Mouse (Mus musculus) forebrain, embryonic 14.5 days (tissue): Measurements from ENCODE around the gene Pcca. TPM values are rescaled to one million over a fixed set of nuclear protein-coding genes. Genes with fewer than 3 reads are reported as not detected.
A peak's percentile ranks its signal among the peaks of the same experiment; 100 is the strongest.

Experiments
- ATAC-seq: fragments of 200-750 bp; cut with Nextera tagmentation; 2 replicates; pipeline ENCODE4 v1.8.0; 2017; ENCODE audit warnings: mild to moderate bottlenecking, moderate library complexity
- DNase-seq: peaks from one replicate; pipeline ENCODE4 v3.0.0-alpha.2; 2015; ENCODE audit warnings: low spot score
- H3K27ac ChIP-seq: fragments of 300-500 bp; sonication (generic); 2 replicates; pipeline ENCODE4 v1.5.1; 2014; ENCODE audit warnings: low read depth, mild to moderate bottlenecking, control low read depth, low read length, moderate library complexity
- H3K27me3 ChIP-seq: fragments of 300-500 bp; sonication (generic); replicated peaks from 2 replicates; pipeline ENCODE4 v1.6.1; 2014; ENCODE audit warnings: low read length, control low read depth, mixed read lengths; ENCODE audit not compliant: control insufficient read depth, insufficient read depth
- H3K36me3 ChIP-seq: fragments of 300-500 bp; sonication (generic); 2 replicates; pipeline ENCODE4 v1.6.1; 2014; ENCODE audit warnings: low read length, control low read depth; ENCODE audit not compliant: control insufficient read depth, insufficient read depth
- H3K4me1 ChIP-seq: fragments of 300-500 bp; sonication (generic); 2 replicates; pipeline ENCODE4 v1.6.1; 2014; ENCODE audit warnings: antibody characterized with exemption, low read length, control low read depth; ENCODE audit not compliant: control insufficient read depth, insufficient read depth
- H3K4me2 ChIP-seq: fragments of 300-500 bp; sonication (generic); 2 replicates; pipeline ENCODE4 v1.6.1; 2014; ENCODE audit warnings: mild to moderate bottlenecking, control low read depth, low read length
- H3K4me3 ChIP-seq: fragments of 300-500 bp; sonication (generic); 2 replicates; pipeline ENCODE4 v1.5.1; 2014; ENCODE audit warnings: low read depth, low read length, control low read depth
- H3K9ac ChIP-seq: fragments of 300-500 bp; sonication (generic); 2 replicates; pipeline ENCODE4 v1.6.1; 2014; ENCODE audit warnings: mild to moderate bottlenecking, low read length, control low read depth, moderate library complexity
- H3K9me3 ChIP-seq: fragments of 300-500 bp; sonication (generic); replicated peaks from 2 replicates; pipeline ENCODE4 v1.6.1; 2016; ENCODE audit warnings: low read length, control low read depth, mixed read lengths; ENCODE audit not compliant: control insufficient read depth
- WGBS: fragments of 180-500 bp; shearing (Covaris S2); extraction: QIAGEN DNeasy Blood & Tissue Kit; methylation state at CpG from one replicate; pipeline ENCODE4 v1.1.7; 2014; 5-methylcytosine and 5-hydroxymethylcytosine counted together
- polyA plus RNA-seq: library from polyadenylated mRNA; unstranded; fragments of >200 nt; fragmentation: Nextera tagmentation; extraction: Ambion mirVana; gene quantifications from 2 replicates; pipeline ENCODE4 v1.2.1, GENCODE M21; 2014

The Pcca gene
- polyA plus RNA-seq, 1 experiment from 2014 or later = 25.0 TPM

- Histone ChIP-seq H3K4me3 (no peak overlapping the region), H3K9me3 (peaks cover 4% of the 10 kb centered on the region; the same call in 1 of the 2 replicates), H3K27me3 (no peaks in the 10 kb centered on the region), H3K36me3 (no peaks in the 10 kb centered on the region), H3K4me2 (no peak overlapping the region), H3K27ac (no peak overlapping the region), H3K4me1 (peaks cover 11% of the 10 kb centered on the region; the same call in 1 of the 2 replicates), H3K9ac (no peak overlapping the region)
- 49% methylated on average over 2 of the region's 2 CpGs for WGBS
- DNase-seq (peak; percentile 32), ATAC-seq (no peak)
Observed at GRCm38 (mm10) chr14:122903923-122904351, 369.8 kb downstream of the Pcca start.

DNA sequence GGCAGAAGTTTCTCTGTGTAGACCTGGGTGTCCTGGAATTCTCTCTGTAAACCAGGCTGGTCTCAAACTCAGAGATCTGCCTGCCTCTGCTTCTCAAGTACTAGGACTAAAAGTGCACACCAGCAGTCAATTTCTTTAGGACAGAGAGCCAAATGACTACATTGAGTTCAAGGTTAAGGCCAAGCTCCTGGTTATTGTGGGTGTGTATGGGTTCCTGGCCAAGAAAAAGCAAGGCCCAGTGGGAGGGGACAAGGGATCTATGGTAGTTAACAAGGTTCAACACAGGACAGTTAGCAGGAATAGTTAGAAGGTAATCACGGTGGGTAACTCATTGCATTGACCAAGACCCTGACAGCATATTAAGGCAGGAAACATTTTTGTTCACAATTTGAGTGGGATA lies 370.9 kb downstream of the Pcca start:
- no peak overlapping the region for H3K9ac ChIP-seq
- H3K27me3 ChIP-seq = no peaks in the 10 kb centered on the region
- WGBS = 90% methylated on average over 1 of the region's 1 CpGs
- H3K4me3 ChIP-seq = no peak overlapping the region
- DNase-seq (no peak), ATAC-seq (no peak)
- no peaks in the 10 kb centered on the region for H3K36me3 ChIP-seq
- no peak overlapping the region for H3K27ac ChIP-seq
- H3K9me3 ChIP-seq = peaks cover 4% of the 10 kb centered on the region; the same call in 1 of the 2 replicates
- H3K4me2 ChIP-seq = no peak overlapping the region
- H3K4me1 ChIP-seq = peaks cover 11% of the 10 kb centered on the region; the same call in 1 of the 2 replicates

DNA sequence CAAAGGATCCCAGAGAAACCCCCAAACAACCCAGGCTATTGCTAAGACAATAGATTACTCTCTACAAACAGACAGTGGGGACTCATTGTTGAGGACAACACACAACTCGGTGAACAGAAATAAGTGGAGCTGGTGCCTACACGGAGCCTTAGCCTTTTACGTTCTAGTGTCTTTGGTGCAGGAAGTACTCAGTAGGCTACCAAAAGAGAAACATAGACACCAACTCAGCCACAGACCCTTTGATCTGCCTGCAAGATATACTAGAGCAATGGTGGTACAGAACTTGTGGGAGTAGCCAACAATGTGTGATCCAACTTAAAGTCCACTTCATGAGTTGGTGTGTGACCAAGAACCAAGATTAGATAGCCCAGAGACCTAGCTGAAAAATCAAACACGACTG lies 374.0 kb downstream of the Pcca start:
- WGBS = 93% methylated on average over 4 of the region's 4 CpGs
- H3K27me3 ChIP-seq = peaks cover 7% of the 10 kb centered on the region; the same call in 1 of the 2 replicates
- H3K36me3 ChIP-seq = no peaks in the 10 kb centered on the region
- peaks cover 3% of the 10 kb centered on the region; the same call in 1 of the 2 replicates for H3K4me1 ChIP-seq
- no peak overlapping the region for H3K27ac ChIP-seq
- H3K4me3 ChIP-seq = no peak overlapping the region
- ATAC-seq = no peak
- no peak overlapping the region for H3K4me2 ChIP-seq
- H3K9me3 ChIP-seq = peaks cover 4% of the 10 kb centered on the region; the same call in 1 of the 2 replicates
- DNase-seq = no peak
- no peak overlapping the region for H3K9ac ChIP-seq

GRCm38 (mm10) chr14:122909368-122910091 lies 375.4 kb downstream of the Pcca start:
- DNase-seq = no peak
- 91% methylated on average over 5 of the region's 5 CpGs for WGBS
- Histone ChIP-seq H3K9ac (no peak overlapping the region), H3K4me3 (no peak overlapping the region), H3K27me3 (peaks cover 7% of the 10 kb centered on the region; the same call in 1 of the 2 replicates), H3K27ac (no peak overlapping the region), H3K4me1 (peaks cover 5% of the 10 kb centered on the region; the same call in 1 of the 2 replicates), H3K9me3 (peaks cover 4% of the 10 kb centered on the region; the same call in 1 of the 2 replicates), H3K36me3 (no peaks in the 10 kb centered on the region), H3K4me2 (no peak overlapping the region)
- no peak for ATAC-seq

DNA sequence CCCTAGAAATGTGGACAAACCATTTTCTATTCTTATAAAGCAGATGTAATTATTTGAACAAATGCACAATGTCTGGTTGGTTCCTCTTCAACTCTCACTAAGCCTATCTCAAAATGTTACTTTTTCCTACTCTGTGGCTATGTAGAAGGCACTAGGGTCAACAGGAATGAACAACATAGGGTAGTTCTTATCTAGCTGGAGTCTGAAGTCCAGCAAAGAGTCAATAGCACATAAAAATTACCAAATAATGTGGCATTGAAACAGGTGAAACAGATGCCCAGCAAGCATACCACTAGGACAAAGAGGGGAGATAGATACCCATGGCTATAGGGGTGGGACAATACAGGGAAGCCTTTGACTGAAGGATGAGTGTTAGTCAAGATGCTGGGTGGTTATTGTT lies 377.1 kb downstream of the Pcca start:
- no peak overlapping the region for H3K27ac ChIP-seq
- no peak overlapping the region for H3K4me3 ChIP-seq
- H3K4me1 ChIP-seq = peaks cover 5% of the 10 kb centered on the region; the same call in 1 of the 2 replicates
- DNase-seq (no peak), ATAC-seq (no peak)
- H3K9me3 ChIP-seq = peaks cover 4% of the 10 kb centered on the region; the same call in 1 of the 2 replicates
- peaks cover 7% of the 10 kb centered on the region; the same call in 1 of the 2 replicates for H3K27me3 ChIP-seq
- no peak overlapping the region for H3K9ac ChIP-seq
- H3K36me3 ChIP-seq = no peaks in the 10 kb centered on the region
- no peak overlapping the region for H3K4me2 ChIP-seq

GRCm38 (mm10) chr14:122912137-122912536 lies 378.0 kb downstream of the Pcca start:
- H3K36me3 ChIP-seq = no peaks in the 10 kb centered on the region
- peaks cover 5% of the 10 kb centered on the region; the same call in 1 of the 2 replicates for H3K4me1 ChIP-seq
- 39% methylated on average over 1 of the region's 1 CpGs for WGBS
- H3K9ac ChIP-seq = no peak overlapping the region
- H3K27ac ChIP-seq = no peak overlapping the region
- H3K27me3 ChIP-seq = peaks cover 7% of the 10 kb centered on the region; the same call in 1 of the 2 replicates
- 0 out of 2 replicates have a peak, but pooled peaks cover 4% of the 10 kb centered on the region for H3K9me3 ChIP-seq
- ATAC-seq = no peak
- peak overlapping the region; percentile 95; the same call in 1 of the 2 replicates for H3K4me2 ChIP-seq
- no peak for DNase-seq
- no peak overlapping the region; the same call in 1 of the 2 replicates for H3K4me3 ChIP-seq

- peak; percentile 22 for DNase-seq
- Histone ChIP-seq H3K9ac (peak overlapping the region; percentile 65), H3K4me1 (peaks cover 5% of the 10 kb centered on the region; the same call in 1 of the 2 replicates), H3K4me3 (peak overlapping the region; percentile 55), H3K27ac (no peak overlapping the region), H3K27me3 (peaks cover 7% of the 10 kb centered on the region; the same call in 1 of the 2 replicates), H3K9me3 (0 out of 2 replicates have a peak, but pooled peaks cover 4% of the 10 kb centered on the region), H3K36me3 (no peaks in the 10 kb centered on the region), H3K4me2 (peak overlapping the region; percentile 95)
- WGBS = 1% methylated on average over 58 of the region's 58 CpGs
- peak; percentile 66 for ATAC-seq
Observed at GRCm38 (mm10) chr14:122912812-122913498, 378.8 kb downstream of the Pcca start.

DNA sequence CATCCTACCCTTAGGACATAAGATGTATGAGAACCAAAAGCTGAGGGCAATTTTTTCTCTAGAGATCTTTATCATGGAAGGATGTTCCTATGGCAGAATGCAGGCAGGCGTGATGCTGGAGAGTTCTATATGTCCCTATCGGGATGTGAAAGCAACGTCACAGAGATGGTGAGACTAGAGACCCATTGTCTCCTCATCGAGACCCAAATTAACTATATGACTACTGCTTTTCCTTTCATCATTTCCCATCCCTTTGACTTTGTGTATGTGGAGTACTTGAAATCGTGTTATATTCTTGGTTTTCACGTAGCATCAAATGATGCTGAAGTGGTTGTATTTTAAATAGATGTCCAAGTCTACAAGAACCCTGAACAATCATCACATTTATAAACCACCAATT lies 379.5 kb downstream of the Pcca start, which contains the start of gene Ggact:
TSS of gene Ggact (minus strand) at position 101 of the 400 bp plus-strand sequence.
- H3K27me3 ChIP-seq = peaks cover 7% of the 10 kb centered on the region; the same call in 1 of the 2 replicates
- peak within 1 kb of the TSS; percentile 65 for H3K9ac ChIP-seq
- peaks cover 5% of the 10 kb centered on the region; the same call in 1 of the 2 replicates for H3K4me1 ChIP-seq
- H3K4me2 ChIP-seq = peak within 1 kb of the TSS; percentile 95
- WGBS = 74% methylated on average over 6 of the region's 6 CpGs
- H3K4me3 ChIP-seq = peak within 1 kb of the TSS; percentile 55
- ATAC-seq = no peak
- no peak within 1 kb of the TSS for H3K27ac ChIP-seq
- no peaks in the 10 kb centered on the region for H3K36me3 ChIP-seq
- H3K9me3 ChIP-seq = no peaks in the 10 kb centered on the region
- DNase-seq = no peak
